Mouse (Mus musculus): ENCODE measurements around the gene Slc12a7. TPM values are rescaled to one million over a fixed set of nuclear protein-coding genes. Genes with fewer than 3 reads are reported as not detected.
"Not testable (repeated sequence)": the region's sequence is repeated elsewhere in the genome, so short reads cannot be mapped to it uniquely, and the experiment has no call there.

The Slc12a7 gene
- total RNA-seq, 2 experiments from 2014 or later: 12.1 to 12.3 TPM

DNA sequence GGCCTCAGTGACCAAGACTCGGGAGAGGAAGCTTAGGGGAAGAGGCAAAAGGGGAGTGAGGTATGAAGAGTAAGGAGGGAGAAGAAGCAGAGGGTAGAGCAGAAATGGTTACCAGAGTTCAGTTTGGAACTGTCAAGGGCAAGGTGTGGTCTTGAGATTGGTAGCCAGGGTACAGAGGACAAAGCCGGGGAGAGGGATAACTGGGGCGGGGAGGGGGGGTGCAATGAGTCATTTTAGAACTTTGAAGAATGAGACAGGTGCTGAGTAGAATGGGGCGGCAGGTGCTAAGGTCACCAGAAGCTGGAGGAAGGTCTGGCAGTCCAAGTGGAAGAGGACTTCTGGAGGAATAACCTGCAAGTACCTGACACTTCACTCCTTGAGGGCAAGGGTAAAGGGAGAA, 19.7 kb upstream of the Slc12a7 start:
- no peak for DNase-seq
- intact Hi-C loops (cut with DNase I): no loop called here

DNA sequence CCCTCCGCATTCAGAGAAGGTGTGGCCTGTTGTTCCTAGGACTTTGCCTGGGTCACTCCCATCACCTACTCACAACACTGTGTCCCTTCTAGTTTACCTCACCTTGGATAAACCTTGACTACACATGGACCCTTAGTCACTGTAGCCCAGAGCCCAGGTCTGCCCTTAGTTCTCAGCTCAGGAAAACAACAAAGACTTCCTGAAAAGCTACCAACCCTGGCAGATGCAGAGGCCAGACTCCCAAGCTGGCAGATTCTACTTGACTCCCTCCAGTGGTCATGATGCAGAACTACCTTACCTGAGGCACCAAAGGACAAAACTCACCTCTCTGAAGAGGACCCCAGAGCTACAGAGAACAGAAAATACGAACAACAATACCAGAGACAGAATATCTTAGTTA, 18.9 kb upstream of the Slc12a7 start:
- DNase-seq: no peak
- intact Hi-C loops (cut with DNase I): no loop called here

DNA sequence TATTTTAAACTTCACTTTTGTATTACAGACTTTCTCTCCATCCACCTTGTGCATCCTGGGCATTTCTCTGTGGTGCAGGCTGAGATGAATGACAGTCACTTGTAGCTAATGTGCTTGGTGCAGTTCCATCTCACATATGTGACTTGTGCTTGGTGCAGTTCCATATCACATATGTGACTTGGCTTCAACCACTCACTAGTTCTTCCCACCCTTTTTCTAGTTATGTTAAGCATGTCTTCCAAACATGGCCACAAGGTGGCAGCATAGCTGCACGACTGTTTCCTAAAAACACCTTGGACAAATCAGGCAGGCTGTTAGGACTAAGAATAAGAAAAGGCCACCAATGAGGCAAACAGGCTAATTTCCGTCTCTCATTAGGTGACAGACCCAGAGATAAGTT, 14.7 kb upstream of the Slc12a7 start:
- intact Hi-C loops (cut with DNase I): loop anchor here (2.0 kb wide), 1 partner anchor 189 kb away; no protein-coding TSS in a partner anchor
- peak; percentile 86 for DNase-seq

DNA sequence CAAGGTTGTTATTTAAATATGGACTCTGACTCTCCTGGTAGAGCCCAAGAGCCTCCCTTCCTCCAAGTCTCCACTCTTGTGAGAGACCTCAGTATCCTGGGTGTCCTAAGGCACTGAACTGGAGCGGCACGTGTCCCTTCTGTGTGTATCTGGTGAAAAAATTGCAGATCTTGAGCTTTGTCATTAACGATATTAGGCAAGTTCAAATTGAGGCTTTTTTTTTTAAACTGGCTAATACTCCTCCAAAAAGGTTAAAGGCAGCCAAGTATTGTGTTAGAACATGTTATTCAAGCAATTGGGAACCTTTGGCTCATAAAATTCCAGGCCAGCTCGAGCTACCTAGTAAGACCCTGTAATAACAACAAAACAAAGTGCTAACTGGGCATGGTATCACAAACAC, 12.7 kb upstream of the Slc12a7 start:
- no peak for DNase-seq
- intact Hi-C loops (cut with DNase I): no loop called here

DNA sequence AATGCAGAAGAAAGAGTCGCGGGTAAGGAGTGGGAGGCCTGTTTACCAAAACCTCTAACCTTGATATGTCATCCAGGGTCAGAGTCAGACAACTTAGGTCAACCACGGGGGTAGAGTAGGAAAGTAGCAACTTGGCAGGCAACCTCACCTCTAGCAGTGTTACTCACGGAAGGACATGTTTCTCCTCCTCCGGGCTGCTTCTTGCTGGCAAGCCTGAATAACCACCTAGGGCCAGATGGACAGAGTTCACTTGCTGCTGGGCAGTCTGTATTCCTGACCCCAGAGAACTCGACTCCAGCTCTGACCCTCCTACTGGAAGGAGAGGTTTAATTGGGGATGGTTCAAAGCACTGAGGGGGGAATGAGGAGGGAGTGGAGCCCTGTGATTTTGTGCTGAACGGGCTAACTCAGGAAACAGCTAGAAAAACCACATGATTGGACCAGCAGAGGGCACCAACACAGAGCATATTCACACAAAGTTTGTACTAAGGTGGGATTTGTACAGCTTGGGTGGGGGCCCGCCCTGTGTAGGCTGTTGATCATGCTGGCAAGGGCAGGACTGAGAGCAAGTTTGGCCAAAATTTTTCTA, 9.7 kb upstream of the Slc12a7 start:
- intact Hi-C loops (cut with DNase I): loop anchor here (2.0 kb wide), 1 partner anchor 104 kb away; no protein-coding TSS in a partner anchor
- DNase-seq: peak; percentile 34

DNA sequence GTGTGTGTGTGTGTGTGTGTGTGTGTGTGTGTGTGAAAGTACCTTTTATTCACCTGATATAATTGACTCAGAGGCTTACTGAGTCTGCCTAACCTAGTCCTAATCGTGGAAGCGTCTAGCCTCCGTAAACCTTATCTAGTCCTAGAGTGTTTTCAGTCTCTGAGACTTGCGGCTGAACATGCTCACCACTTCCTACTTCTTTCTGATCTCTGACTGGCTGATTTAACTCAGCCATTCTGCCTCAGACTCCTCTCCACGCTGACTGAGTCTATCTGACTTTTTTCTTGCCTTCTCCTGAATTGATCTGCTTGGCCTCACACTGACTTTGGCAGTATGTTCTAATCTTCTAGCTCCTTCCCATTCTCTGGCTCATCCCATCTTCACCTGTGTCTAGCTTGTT, 7.6 kb upstream of the Slc12a7 start:
- intact Hi-C loops (cut with DNase I): no loop called here
- no peak for DNase-seq

DNA sequence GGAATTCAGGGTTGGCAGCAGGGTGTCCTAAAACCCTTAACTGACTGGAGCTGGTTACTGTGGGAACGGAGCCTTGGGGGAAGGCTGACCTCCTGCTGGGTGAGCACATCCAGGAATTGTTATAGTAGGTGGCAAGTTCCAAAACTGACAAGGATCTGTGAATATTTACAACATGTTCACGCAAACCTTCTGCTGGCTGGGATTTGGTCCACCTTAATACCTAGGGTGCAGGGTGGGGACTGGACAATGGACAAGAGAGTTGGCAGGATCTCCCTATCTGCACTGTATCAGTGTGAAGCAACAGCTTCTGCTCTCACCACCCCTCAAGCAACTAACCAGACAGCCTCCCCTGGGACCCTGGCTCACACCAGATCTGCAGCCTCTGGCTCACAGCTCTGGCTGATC, 5.3 kb upstream of the Slc12a7 start:
- intact Hi-C loops (cut with DNase I): no loop called here
- DNase-seq: no peak

DNA sequence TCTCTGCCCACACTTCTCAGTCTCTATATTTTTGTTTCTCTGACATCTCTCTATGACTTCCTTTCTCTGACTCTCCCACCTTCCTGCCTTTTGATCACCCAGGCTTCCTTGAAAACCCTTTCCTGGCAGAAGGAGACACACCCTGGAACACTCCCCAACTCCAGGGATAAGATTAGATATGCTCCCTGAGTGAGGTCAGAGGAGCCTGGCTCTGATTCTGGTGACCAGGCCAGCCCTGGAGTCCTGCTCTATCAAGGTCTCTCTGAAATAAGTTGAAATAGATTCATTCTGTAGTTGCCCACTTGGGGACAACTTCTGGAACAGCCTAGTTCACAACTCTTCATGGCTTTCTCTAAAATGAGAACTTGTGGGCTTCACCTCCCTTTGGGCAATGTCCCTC, 4.3 kb upstream of the Slc12a7 start:
- no peak for DNase-seq
- intact Hi-C loops (cut with DNase I): no loop called here

DNA sequence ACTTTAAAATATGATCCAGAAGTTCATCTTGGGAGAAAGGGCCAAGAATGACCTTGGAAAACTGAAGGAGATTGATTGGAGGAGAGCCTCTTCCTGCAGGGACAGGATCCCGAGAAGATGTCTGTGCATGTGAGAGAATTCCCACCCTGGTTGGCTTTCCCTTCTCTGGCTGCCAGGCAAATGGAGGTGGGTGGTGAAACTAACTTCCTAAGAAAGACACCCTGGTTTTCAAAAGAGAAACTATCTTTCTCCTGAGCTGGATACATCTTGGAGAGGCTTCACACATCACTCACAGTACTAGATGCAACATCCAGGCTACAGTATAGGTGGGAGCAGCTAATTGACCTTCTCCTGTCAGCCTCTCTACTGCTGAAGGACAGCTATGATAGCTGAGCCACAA, 2.0 kb upstream of the Slc12a7 start:
- no peak for DNase-seq
- intact Hi-C loops (cut with DNase I): no loop called here

DNA sequence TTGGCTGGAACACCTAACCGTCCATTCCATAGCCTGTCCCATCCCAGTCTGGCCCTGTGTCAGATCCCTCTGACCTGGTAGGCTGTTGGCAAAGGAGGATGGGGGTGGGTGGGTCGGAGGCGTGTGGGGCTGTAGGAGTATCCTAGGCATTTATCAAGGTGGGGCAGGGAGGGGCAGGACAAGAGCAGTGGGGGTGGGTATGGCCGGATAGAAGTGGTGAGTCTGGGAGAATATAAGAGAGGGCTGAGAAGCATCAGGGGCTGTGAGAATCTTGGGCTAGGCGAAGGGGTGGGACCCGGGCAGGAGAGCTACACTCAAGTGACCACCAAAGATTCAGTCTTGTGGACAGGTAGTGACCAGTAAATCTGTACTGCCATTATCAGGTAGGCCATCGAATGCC, 659 bp upstream of the Slc12a7 start:
- no peak for DNase-seq
- intact Hi-C loops (cut with DNase I): no loop called here

DNA sequence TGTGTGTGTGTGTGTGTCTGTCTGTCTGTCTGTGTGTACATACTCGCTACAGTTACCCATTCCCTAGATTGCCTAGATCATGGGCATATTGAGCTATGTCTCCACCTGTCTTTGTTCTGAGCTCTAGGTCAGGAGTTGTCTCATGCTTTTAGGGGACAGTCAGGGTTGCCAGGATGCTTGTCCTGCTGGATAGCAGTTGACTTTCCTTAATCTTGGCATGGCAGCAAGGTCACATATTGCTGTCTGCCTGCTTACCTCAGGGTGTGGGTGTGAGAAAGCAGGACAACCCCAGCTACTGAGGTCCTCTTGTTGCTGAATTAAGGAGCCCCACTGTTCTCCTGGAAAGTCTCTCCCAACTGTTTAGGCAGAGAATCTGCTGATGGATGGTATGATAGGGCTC, 1.5 kb downstream of the Slc12a7 start:
- no peak for DNase-seq
- intact Hi-C loops (cut with DNase I): no loop called here

DNA sequence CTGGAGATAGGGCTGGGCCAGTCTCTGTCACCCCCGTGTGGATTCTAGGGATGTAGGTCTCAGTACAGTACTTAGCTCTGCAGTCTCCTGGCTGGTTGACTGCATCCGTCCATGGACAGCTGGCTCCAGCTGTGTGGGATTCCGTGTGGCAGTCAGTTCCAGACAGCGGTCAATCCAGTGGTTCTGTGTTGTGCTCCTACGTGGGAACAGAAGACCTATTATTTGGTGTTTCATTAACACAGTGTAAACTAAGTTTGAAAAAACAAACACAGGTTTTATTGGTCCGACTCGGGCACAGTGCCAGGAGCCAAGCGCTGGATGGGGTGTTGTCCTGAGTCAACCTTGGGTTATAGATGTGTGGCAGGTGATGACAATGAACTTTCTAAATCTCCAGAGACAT, 2.4 kb downstream of the Slc12a7 start:
- intact Hi-C loops (cut with DNase I): no loop called here
- no peak for DNase-seq

DNA sequence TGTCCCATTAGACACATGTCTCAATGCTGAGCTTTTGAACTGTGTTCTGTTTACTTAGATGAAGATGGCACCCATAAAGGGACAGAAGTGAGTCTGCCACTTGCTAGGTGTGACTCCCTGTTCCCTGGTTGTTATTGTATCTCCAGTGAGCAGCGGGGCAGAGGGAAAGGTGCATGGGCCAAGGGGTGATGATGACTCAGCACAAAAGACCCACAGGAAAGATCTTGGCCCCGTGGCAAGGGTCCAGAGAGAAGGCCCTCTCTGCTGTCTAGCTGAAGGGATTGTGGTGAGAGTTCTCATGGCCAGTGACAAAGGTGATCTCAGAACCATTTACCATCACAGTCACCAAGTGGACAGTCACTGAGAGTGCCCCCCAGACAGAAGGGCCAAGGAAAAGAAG, 3.0 kb downstream of the Slc12a7 start:
- intact Hi-C loops (cut with DNase I): no loop called here
- no peak for DNase-seq

DNA sequence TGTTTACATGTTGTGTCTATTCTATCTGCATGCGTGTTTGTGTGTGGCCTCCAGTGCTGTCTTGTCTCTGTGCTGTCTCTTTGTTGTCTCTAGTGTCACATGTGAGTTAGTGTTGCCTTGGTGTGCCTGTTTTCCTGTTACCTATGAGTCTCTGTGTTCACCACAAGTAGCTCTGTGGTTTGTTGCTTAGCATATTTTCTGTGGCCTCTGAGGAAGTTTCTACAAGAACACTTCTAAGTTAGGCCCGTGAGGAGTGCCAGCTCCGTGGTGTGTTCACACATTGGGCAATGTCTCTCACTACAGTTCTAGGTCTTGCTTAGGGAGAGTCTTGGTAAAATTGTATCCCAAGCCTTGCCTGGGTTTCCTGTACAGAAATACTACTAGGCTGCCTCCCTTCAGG, 4.0 kb downstream of the Slc12a7 start:
- DNase-seq: no peak
- intact Hi-C loops (cut with DNase I): no loop called here

DNA sequence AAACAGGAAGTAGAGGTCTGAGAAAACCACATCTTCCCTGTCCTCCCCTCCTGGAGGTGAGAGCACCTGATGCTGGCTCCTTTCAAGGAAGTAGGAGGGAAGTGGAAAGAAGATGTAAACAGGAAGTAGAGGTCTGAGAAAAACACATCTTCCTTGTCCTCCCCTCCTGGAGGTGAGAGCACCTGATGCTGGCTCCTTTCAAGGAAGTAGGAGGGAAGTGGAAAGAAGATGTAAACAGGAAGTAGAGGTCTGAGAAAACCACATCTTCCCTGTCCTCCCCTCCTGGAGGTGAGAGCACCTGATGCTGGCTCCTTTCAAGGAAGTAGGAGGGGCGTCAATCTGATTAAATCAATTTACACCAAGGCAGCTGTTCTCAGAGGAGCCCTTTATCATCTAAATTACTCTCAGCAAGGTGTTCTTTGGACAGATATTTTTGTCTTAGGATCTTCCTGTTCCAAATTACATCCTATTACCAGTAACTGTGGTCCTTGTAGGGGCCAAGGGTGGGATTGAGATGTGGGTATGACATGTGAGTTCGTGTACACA, 7.6 kb downstream of the Slc12a7 start:
- intact Hi-C loops (cut with DNase I); DNase-seq: not testable (repeated sequence)

DNA sequence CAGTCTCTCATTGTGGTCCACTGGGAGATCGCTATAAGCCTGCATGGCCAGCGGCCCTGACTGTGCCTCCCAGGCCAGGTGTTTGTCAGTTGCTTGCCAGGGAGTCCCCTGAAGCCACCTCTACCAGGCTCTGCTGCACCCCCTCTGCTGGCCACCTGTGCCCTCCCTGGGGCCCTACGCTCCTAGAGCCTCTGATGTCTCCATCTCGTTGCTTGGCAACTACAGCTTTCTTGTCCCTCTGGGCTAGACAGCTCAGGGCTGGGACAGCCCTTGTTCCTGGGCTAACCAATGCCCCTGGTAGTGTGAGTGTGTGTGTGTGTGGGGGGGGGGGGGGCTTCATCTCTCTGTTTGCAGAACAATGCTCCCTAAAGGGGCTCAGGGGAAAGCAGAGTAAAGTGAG, 10.1 kb downstream of the Slc12a7 start:
- no peak for DNase-seq
- intact Hi-C loops (cut with DNase I): no loop called here

DNA sequence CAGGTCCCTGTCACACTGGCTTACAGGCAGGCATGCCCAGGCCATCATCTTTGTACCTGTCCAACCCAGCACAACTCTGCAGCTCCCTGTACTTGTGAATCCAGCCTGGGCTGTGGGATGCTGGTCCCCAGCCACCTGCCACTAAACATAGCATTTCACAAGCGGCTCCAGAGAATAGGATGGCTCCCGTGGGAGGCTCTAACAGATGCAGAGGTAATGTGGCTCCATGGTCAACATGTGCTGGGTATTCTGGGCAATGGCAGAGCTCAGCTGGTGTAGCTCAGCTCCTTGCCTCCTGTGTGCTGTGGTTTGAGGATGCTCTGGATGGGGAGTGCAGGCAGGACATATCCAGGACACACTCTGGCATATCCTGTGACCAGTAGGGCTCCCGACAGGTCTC, 10.8 kb downstream of the Slc12a7 start:
- intact Hi-C loops (cut with DNase I): no loop called here
- DNase-seq: no peak

DNA sequence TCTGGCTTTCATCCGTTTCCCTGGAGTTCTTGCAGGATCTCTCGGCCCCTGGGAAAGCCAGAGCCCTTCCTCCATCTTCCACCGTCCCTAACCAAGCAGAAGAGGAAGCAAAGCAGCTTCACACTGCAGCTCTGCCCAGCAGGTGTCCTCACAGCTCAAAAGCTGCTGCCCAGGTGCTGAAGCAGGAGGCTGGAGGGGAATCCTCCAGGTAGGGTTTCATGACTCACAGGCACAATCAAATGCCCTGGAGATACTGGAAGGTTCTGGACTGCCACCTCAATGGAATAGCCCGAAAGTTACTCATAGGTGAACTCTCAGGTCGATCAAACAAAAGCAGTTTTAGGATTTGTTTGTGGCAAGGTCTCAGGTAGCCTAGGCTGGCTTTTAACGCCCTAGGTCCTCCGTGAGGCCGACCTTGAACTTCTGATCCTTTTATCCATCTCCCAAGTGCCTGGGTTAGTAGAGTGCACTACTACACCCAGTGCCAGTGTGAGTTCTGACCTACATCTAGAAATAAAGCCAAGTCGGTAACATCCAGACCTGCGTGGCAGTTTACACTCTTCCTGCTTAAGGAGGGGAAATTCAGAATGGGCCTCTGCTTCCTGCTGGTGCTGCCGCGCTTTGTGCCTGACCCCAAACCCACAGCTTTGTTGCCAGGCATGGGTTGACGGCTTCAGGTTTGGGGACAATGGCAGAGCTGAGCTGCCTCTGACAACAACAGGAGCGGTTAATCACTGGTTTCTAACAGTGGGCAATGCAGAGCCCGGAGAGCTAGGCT, 16.0 kb downstream of the Slc12a7 start:
- no peak for DNase-seq
- intact Hi-C loops (cut with DNase I): no loop called here

DNA sequence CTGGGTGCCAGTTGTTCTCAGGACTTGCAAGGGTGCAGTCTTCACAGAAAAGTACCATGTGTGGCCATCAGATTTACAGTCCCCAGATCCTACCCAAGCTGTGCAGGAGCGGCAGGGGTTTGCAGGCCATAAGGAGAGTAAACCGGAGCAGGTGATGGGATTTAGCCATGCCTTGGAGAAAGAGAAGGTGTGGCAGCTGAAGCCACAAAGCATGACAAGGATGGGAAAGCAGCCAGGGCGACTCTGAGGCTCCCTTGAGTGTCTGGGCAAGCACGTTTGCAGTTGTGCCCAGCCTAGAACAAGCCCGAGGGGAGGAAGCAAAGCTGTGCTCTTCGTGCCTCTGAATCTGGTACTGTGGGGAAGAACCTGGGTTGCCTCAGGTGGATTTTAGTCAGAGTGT, 17.5 kb downstream of the Slc12a7 start:
- intact Hi-C loops (cut with DNase I): no loop called here
- peak; percentile 60 for DNase-seq

DNA sequence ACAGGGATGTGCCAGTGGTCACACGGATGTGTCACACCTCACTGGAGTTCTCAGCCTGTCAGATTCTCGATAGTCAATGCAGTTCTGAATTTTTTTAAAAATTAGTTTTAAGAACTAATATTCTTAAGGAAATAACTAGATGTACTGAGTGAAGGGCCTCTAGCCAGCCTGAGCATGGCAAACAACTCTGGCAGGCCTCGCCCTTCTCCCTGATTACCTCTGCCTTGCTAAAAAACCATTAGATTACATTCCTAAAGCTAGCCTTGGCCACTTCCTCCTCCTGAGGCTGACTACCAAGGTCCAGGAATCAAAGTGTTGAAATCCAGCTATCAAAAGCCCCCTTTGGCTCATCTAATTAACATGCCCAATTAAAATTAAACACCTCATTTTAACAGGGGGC, 18.4 kb downstream of the Slc12a7 start:
- intact Hi-C loops (cut with DNase I): no loop called here
- no peak for DNase-seq

DNA sequence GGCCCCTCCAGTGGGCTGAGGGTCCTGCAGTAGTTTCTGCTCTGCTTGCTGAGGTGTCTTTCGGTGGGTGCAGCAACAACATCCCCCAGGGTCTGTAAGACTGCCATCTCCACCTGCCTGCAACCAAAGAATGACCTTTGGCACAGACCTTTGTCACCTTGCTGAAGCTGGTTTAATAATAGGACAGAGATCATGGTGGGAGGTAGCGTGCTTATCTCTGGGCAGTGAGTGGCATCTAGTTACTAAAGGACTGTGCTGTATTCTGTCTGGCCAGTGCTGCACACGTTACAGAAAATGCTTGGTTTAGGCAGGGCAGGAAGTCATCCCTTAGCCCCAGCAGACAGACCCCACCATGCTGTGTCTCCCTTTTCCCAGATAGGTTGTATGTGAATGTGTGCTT, 22.9 kb downstream of the Slc12a7 start:
- no peak for DNase-seq
- intact Hi-C loops (cut with DNase I): no loop called here

DNA sequence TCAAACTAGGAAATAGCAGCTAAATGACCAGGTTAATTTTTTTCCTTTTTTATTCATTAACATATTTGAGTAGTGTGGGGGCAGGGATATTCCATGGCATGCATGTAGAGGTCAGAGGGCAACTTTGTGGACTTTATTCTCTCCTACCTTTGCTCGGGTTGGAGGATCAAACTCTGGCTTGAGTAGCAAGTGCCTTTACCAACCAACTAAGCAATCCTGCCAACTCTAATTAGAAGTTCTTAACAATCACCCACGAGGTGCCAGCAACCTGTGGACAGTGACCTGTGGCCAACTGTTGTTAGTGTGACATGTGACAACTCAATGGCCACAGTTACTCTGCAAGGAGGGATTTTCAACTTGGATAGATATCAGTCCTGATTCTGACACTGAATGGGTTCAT, 24.0 kb downstream of the Slc12a7 start:
- intact Hi-C loops (cut with DNase I): no loop called here
- no peak for DNase-seq
